Mouse (Mus musculus): ENCODE measurements around the gene Zfp874b. TPM values are rescaled to one million over a fixed set of nuclear protein-coding genes. Genes with fewer than 3 reads are reported as not detected.

Zfp874b gene
- polyA plus RNA-seq, 1 experiment from 2014 or later = 2.9 TPM

Other genes starting within 250 kb of the Zfp874b start
- gene Zfp458, start 205.8 kb downstream of the Zfp874b start, polyA plus RNA-seq (2015; fragmentation: Nextera tagmentation; extraction: Ambion mirVana) = 1.4 and 1.6 TPM in 2 replicates
- 0.42 and 0.85 TPM in 2 replicates for gene Zfp457, start 177.8 kb downstream of the Zfp874b start, polyA plus RNA-seq (2015; fragmentation: Nextera tagmentation; extraction: Ambion mirVana)
- gene Zfp595, start 151.7 kb downstream of the Zfp874b start, polyA plus RNA-seq (2015; fragmentation: Nextera tagmentation; extraction: Ambion mirVana) = 2.6 and 3.1 TPM in 2 replicates
- 0.28 TPM in 1 of 2 replicates, not detected in the other for gene Gm28044, start 123.7 kb downstream of the Zfp874b start, polyA plus RNA-seq (2015; fragmentation: Nextera tagmentation; extraction: Ambion mirVana)
- 1.4 and 1.5 TPM in 2 replicates for gene Zfp953, start 123.7 kb downstream of the Zfp874b start, polyA plus RNA-seq (2015; fragmentation: Nextera tagmentation; extraction: Ambion mirVana)
- gene Gm28041, start 108.5 kb downstream of the Zfp874b start, polyA plus RNA-seq (2015; fragmentation: Nextera tagmentation; extraction: Ambion mirVana) = 0.36 and 0.50 TPM in 2 replicates
- gene Zfp456, start 108.4 kb downstream of the Zfp874b start, polyA plus RNA-seq (2015; fragmentation: Nextera tagmentation; extraction: Ambion mirVana) = 1.7 and 2.5 TPM in 2 replicates
- 6.7 TPM in 2 replicates for gene Zfp429, start 84.4 kb downstream of the Zfp874b start, polyA plus RNA-seq (2015; fragmentation: Nextera tagmentation; extraction: Ambion mirVana)
- 0.75 and 1.2 TPM in 2 replicates for gene Zfp459, start 62.8 kb downstream of the Zfp874b start, polyA plus RNA-seq (2015; fragmentation: Nextera tagmentation; extraction: Ambion mirVana)
- gene Zfp874a, start 32.6 kb downstream of the Zfp874b start, polyA plus RNA-seq (2015; fragmentation: Nextera tagmentation; extraction: Ambion mirVana) = 8.9 and 9.8 TPM in 2 replicates
- 12.8 and 14.2 TPM in 2 replicates for gene Zfp58, start 16.3 kb upstream of the Zfp874b start, polyA plus RNA-seq (2015; fragmentation: Nextera tagmentation; extraction: Ambion mirVana)
- gene Gm26965, start 41.9 kb upstream of the Zfp874b start, polyA plus RNA-seq (2015; fragmentation: Nextera tagmentation; extraction: Ambion mirVana) = not detected in 2 replicates
- 21.2 and 21.3 TPM in 2 replicates for gene Zfp87, start 41.9 kb upstream of the Zfp874b start, polyA plus RNA-seq (2015; fragmentation: Nextera tagmentation; extraction: Ambion mirVana)
- 11.2 and 12.4 TPM in 2 replicates for gene Zfp748, start 69.6 kb upstream of the Zfp874b start, polyA plus RNA-seq (2015; fragmentation: Nextera tagmentation; extraction: Ambion mirVana)
- 3.7 and 3.8 TPM in 2 replicates for gene Zfp729b, start 125.4 kb upstream of the Zfp874b start, polyA plus RNA-seq (2015; fragmentation: Nextera tagmentation; extraction: Ambion mirVana)
- gene Gm49345, start 153.5 kb upstream of the Zfp874b start, polyA plus RNA-seq (2015; fragmentation: Nextera tagmentation; extraction: Ambion mirVana) = not detected in 2 replicates
- 2.4 and 2.5 TPM in 2 replicates for gene Zfp729a, start 153.5 kb upstream of the Zfp874b start, polyA plus RNA-seq (2015; fragmentation: Nextera tagmentation; extraction: Ambion mirVana)
- 10.9 and 11.1 TPM in 2 replicates for gene Zfp738, start 202.8 kb upstream of the Zfp874b start, polyA plus RNA-seq (2015; fragmentation: Nextera tagmentation; extraction: Ambion mirVana)
- 6.4 and 7.1 TPM in 2 replicates for gene Zfp65, start 244.9 kb upstream of the Zfp874b start, polyA plus RNA-seq (2015; fragmentation: Nextera tagmentation; extraction: Ambion mirVana)